In genomic region chr14:75176425-75177045, GRCm38 (mm10) we compare ENCODE assay signal across 10 mouse cellular contexts. TPM values are rescaled to one million over a fixed set of nuclear protein-coding genes. Genes with fewer than 3 reads are reported as not detected.
DNase-seq lines count a peak whose midpoint lies in the region; ATAC-seq and TF ChIP-seq lines count a peak whose summit lies in the region.
"Had no signal": no experiment of that assay in that cellular context is flagged by ENCODE, and none has a peak within 500 bp of the region (broad histone marks: within the 10 kb centered on the region; RNA-seq: fewer than 3 reads in every experiment).

No protein-coding gene starts in this region.

- no peak for TF ChIP-seq CTCF in MEL (IDR thresholded peaks at IDR 0.05 in 2 of 3, conservative IDR thresholded peaks at IDR 0.05 in 1 of 3; ENCODE audit: control insufficient read depth in 1 of 3, insufficient read depth in 1 of 3, low read depth in 2 of 3, low read length in 3 of 3, poor library complexity in 1 of 3, severe bottlenecking in 1 of 3)
- TF ChIP-seq CTCF in small intestine, adult 2 months (IDR thresholded peaks at IDR 0.05; ENCODE audit: extremely low read depth, insufficient read length, insufficient replicate concordance, low read depth, low read length), result no peak

- no peak for TF ChIP-seq EP300 in MEL (IDR thresholded peaks at IDR 0.05; ENCODE audit: low read depth in 1 of 2, low read length in 2 of 2)

- DNase-seq in B cell, adult 2 months, result peak; percentile 72 to 74
- DNase-seq in MEL (ENCODE audit: low read depth, low spot score), result peak; percentile 65
- DNase-seq in cerebellum, adult 8-10 months, result no peak
- no peak for DNase-seq in layer of hippocampus, adult 9-11 months
- DNase-seq in cerebellum, postnatal 14 days, result no peak
- DNase-seq: adrenal gland, postnatal 14 days; forebrain, postnatal 0 days had no signal

- TF ChIP-seq RAD21 in MEL (IDR thresholded peaks at IDR 0.05; ENCODE audit: low read depth, low read length), result no peak

- ATAC-seq in liver, embryonic 12.5 days, result no peak
- no peak for ATAC-seq in neural tube, embryonic 15.5 days (ENCODE audit: low FRiP score)
- ATAC-seq: forebrain, postnatal 0 days had no signal

- H3K4me1 ChIP-seq in MEL (ENCODE audit: control insufficient read depth in 1 of 2, insufficient read depth in 2 of 2, low read length in 2 of 2), result peaks cover 17 to 25% of the 10 kb centered on the region in 2 experiments
- peaks cover 57% of the 10 kb centered on the region for H3K4me1 ChIP-seq in liver, embryonic 12.5 days
- H3K4me1 ChIP-seq in small intestine, adult 2 months (ENCODE audit: control insufficient read depth, insufficient read depth, insufficient read length, low read length), result peaks cover 14% of the 10 kb centered on the region; the same call in 1 of the 2 replicates
- H3K4me1 ChIP-seq in neural tube, embryonic 15.5 days, result no peaks in the 10 kb centered on the region

- peak overlapping the region; percentile 55 for H3K27ac ChIP-seq in MEL (ENCODE audit: control insufficient read depth, low read depth, low read length)
- H3K27ac ChIP-seq in liver, embryonic 12.5 days, result peak overlapping the region; percentile 62
- H3K27ac ChIP-seq in small intestine, adult 2 months (ENCODE audit: insufficient read depth, low read depth, low read length), result peak overlapping the region; percentile 59
- H3K27ac ChIP-seq in neural tube, embryonic 15.5 days (replicated peaks), result no peak overlapping the region

- H3K36me3 ChIP-seq in MEL (ENCODE audit: control insufficient read depth in 1 of 2, insufficient read depth in 2 of 2, low read length in 2 of 2), result peaks cover 0 to 33% of the 10 kb centered on the region in 2 experiments; a peak in 2 of 4 replicates
- H3K36me3 ChIP-seq in liver, embryonic 12.5 days, result no peaks in the 10 kb centered on the region
- no peaks in the 10 kb centered on the region for H3K36me3 ChIP-seq in small intestine, adult 2 months (ENCODE audit: control insufficient read depth, insufficient read depth, low read length)
- H3K36me3 ChIP-seq in neural tube, embryonic 15.5 days, result no peaks in the 10 kb centered on the region

- H3K27me3 ChIP-seq in MEL (ENCODE audit: control insufficient read depth in 1 of 2, insufficient read depth in 2 of 2, low read length in 2 of 2), result no peaks in the 10 kb centered on the region
- peaks cover 6% of the 10 kb centered on the region; the same call in 1 of the 2 replicates for H3K27me3 ChIP-seq in liver, embryonic 12.5 days (replicated peaks)
- no peaks in the 10 kb centered on the region for H3K27me3 ChIP-seq in small intestine, adult 2 months (ENCODE audit: control insufficient read depth, insufficient read depth, low read length)
- H3K27me3 ChIP-seq in neural tube, embryonic 15.5 days (replicated peaks), result no peaks in the 10 kb centered on the region

- H3K4me2 ChIP-seq in liver, embryonic 12.5 days, result peak overlapping the region; percentile 22
- no peak overlapping the region for H3K4me2 ChIP-seq in neural tube, embryonic 15.5 days

- H3K9ac ChIP-seq in MEL (ENCODE audit: control insufficient read depth, low read depth, low read length, poor library complexity, severe bottlenecking), result peak overlapping the region; percentile 49
- peak overlapping the region; percentile 35 for H3K9ac ChIP-seq in liver, embryonic 12.5 days
- H3K9ac ChIP-seq in neural tube, embryonic 15.5 days (replicated peaks), result no peak overlapping the region
- H3K9ac ChIP-seq: forebrain, postnatal 0 days had no signal

- WGBS in liver, embryonic 12.5 days (ENCODE audit: insufficient replicate concordance), result 33% methylated on average over 4 of the region's 4 CpGs
- WGBS in small intestine, adult 2 months, result 42% methylated on average over 4 of the region's 4 CpGs
- 87% methylated on average over 4 of the region's 4 CpGs for WGBS in neural tube, embryonic 15.5 days

- H3K9me3 ChIP-seq in MEL (replicated peaks; ENCODE audit: insufficient read depth, low read length), result no peaks in the 10 kb centered on the region
- H3K9me3 ChIP-seq in liver, embryonic 12.5 days (replicated peaks), result no peaks in the 10 kb centered on the region
- H3K9me3 ChIP-seq in neural tube, embryonic 15.5 days (replicated peaks), result no peaks in the 10 kb centered on the region

- H3K4me3 ChIP-seq in MEL (ENCODE audit: control insufficient read depth in 1 of 2, insufficient read depth in 1 of 2, low read depth in 2 of 2, low read length in 2 of 2), result peak overlapping the region; percentile 21 to 36; a peak in 2 of 4 replicates
- peak overlapping the region; percentile 26 for H3K4me3 ChIP-seq in liver, embryonic 12.5 days
- peak overlapping the region; percentile 58 for H3K4me3 ChIP-seq in small intestine, adult 2 months (ENCODE audit: low read depth, low read length)
- no peak overlapping the region for H3K4me3 ChIP-seq in neural tube, embryonic 15.5 days (replicated peaks)

- peaks cover 11% of the 10 kb centered on the region; the same call in 1 of the 2 replicates for H3K79me2 ChIP-seq in MEL (ENCODE audit: control insufficient read depth, insufficient read depth, low read length, poor library complexity)

- TF ChIP-seq POLR2A in MEL (IDR thresholded peaks at IDR 0.05; ENCODE audit: control insufficient read depth in 1 of 2, insufficient read depth in 1 of 2, low read depth in 1 of 2, low read length in 2 of 2, poor library complexity in 1 of 2), result no peak; a peak in 1 of 4 replicates
- TF ChIP-seq POLR2A in small intestine, adult 2 months (IDR thresholded peaks at IDR 0.05; ENCODE audit: low read depth, low read length), result 0 out of 2 replicates have a peak, but pooled peaks have one; percentile 31

TF ChIP-seq in MEL, 35 proteins besides CTCF, POLR2A, EP300 and RAD21 (continues in another document):
- no peak for TF ChIP-seq USF2 (IDR thresholded peaks at IDR 0.05; ENCODE audit: borderline replicate concordance in 1 of 2, insufficient read depth in 1 of 2, low read depth in 1 of 2, low read length in 2 of 2)
- no peak for TF ChIP-seq MYB (IDR thresholded peaks at IDR 0.05; ENCODE audit: low read depth, low read length)
- TF ChIP-seq ETS1 (IDR thresholded peaks at IDR 0.05; ENCODE audit: low read depth, low read length), result no peak
- no peak for TF ChIP-seq MAFK (IDR thresholded peaks at IDR 0.05; ENCODE audit: borderline replicate concordance, low read depth, low read length)
- no peak for TF ChIP-seq POLR2AphosphoS5 (IDR thresholded peaks at IDR 0.05; ENCODE audit: borderline replicate concordance, low read depth, low read length)
- peak; percentile 67 for TF ChIP-seq ELF1 (IDR thresholded peaks at IDR 0.05; ENCODE audit: low read depth, low read length)
- TF ChIP-seq SMC3 (IDR thresholded peaks at IDR 0.05; ENCODE audit: low read depth, low read length), result no peak
- TF ChIP-seq CHD2 (IDR thresholded peaks at IDR 0.05; ENCODE audit: low read length), result no peak
- TF ChIP-seq TAL1 (IDR thresholded peaks at IDR 0.05; ENCODE audit: low read length), result no peak
- no peak for TF ChIP-seq UBTF (IDR thresholded peaks at IDR 0.05; ENCODE audit: borderline replicate concordance, insufficient read depth, low read depth, low read length)
- TF ChIP-seq MXI1 (IDR thresholded peaks at IDR 0.05; ENCODE audit: low read depth, low read length), result no peak
- no peak for TF ChIP-seq MAX (IDR thresholded peaks at IDR 0.05; ENCODE audit: low read length)
- no peak for TF ChIP-seq ZC3H11A (IDR thresholded peaks at IDR 0.05; ENCODE audit: low read depth, low read length)
- TF ChIP-seq GATA1 (IDR thresholded peaks at IDR 0.05; ENCODE audit: low read depth, low read length), result no peak
- TF ChIP-seq HCFC1 (IDR thresholded peaks at IDR 0.05; ENCODE audit: low read depth, low read length), result no peak
- TF ChIP-seq BHLHE40 (IDR thresholded peaks at IDR 0.05; ENCODE audit: borderline replicate concordance, low read depth, low read length), result no peak
- peak; percentile 74 for TF ChIP-seq USF1 (IDR thresholded peaks at IDR 0.05; ENCODE audit: low read depth, low read length)
- peak; percentile 43 for TF ChIP-seq NELFE (IDR thresholded peaks at IDR 0.05; ENCODE audit: low read depth, low read length)
- no peak for TF ChIP-seq ZKSCAN1 (IDR thresholded peaks at IDR 0.05; ENCODE audit: low read depth, low read length)
- TF ChIP-seq MAZ (IDR thresholded peaks at IDR 0.05; ENCODE audit: low read depth, low read length), result no peak
- no peak for TF ChIP-seq CHD1 (IDR thresholded peaks at IDR 0.05; ENCODE audit: low read depth, low read length)
- TF ChIP-seq KAT2A (conservative IDR thresholded peaks at IDR 0.05; ENCODE audit: low read depth, low read length), result no peak
- no peak for TF ChIP-seq MEF2A (IDR thresholded peaks at IDR 0.05; ENCODE audit: extremely low read depth, insufficient replicate concordance, low read depth, low read length, poor library complexity, severe bottlenecking)
- peak; percentile 62; the same call in 1 of the 2 replicates for TF ChIP-seq ZNF384 (IDR thresholded peaks at IDR 0.05; ENCODE audit: low read depth, low read length)
- no peak for TF ChIP-seq GABPA (IDR thresholded peaks at IDR 0.05; ENCODE audit: low read depth, low read length)
- TF ChIP-seq MYC (IDR thresholded peaks at IDR 0.05; ENCODE audit: low read depth, low read length), result no peak
- peak; percentile 45; the same call in 1 of the 2 replicates for TF ChIP-seq SIN3A (IDR thresholded peaks at IDR 0.05; ENCODE audit: low read length)
- TF ChIP-seq RCOR1 (IDR thresholded peaks at IDR 0.05; ENCODE audit: low read depth, low read length), result 0 out of 2 replicates have a peak, but pooled peaks have one; percentile 6
- TF ChIP-seq POLR2AphosphoS2 (IDR thresholded peaks at IDR 0.05; ENCODE audit: low read length), result no peak
- no peak for TF ChIP-seq JUND (IDR thresholded peaks at IDR 0.05; ENCODE audit: low read depth, low read length)

RNA-seq across cellular contexts. Expression of gene Lcp1, which starts 45.6 kb away (rescaled TPM):
- total RNA-seq in MEL (2012; rRNA removed), result 11.0 and 23.7 TPM in 2 replicates
- polyA plus RNA-seq in MEL (2012; ENCODE audit: insufficient read depth in 1 of 2, insufficient read length in 2 of 2, low read depth in 1 of 2, low replicate concordance in 2 of 2, missing spikeins in 1 of 2), result 10 to 100 TPM in 1 of 2 experiments, not detected in 1; 20.3 TPM
- polyA plus RNA-seq in liver, embryonic 12.5 days (2016; fragmentation: Nextera tagmentation; extraction: Ambion mirVana), result 36.2 and 39.8 TPM in 2 replicates
- polyA plus RNA-seq in small intestine, adult 2 months (2012; rRNA removed), result 3.9 and 5.6 TPM in 2 replicates
- 12.4 and 38.7 TPM in 2 replicates for polyA plus RNA-seq in neural tube, embryonic 15.5 days (2015; fragmentation: Nextera tagmentation; extraction: Ambion mirVana)

RNA-seq across cellular contexts. Expression of gene Lrrc63, which starts 45.9 kb away (rescaled TPM):
- total RNA-seq in MEL (2012; rRNA removed), result not detected in 2 replicates
- polyA plus RNA-seq in MEL (2012; ENCODE audit: insufficient read depth in 1 of 2, insufficient read length in 2 of 2, low read depth in 1 of 2, low replicate concordance in 2 of 2, missing spikeins in 1 of 2), result not detected
- polyA plus RNA-seq in liver, embryonic 12.5 days (2016; fragmentation: Nextera tagmentation; extraction: Ambion mirVana), result not detected in 2 replicates
- not detected in 2 replicates for polyA plus RNA-seq in small intestine, adult 2 months (2012; rRNA removed)
- polyA plus RNA-seq in neural tube, embryonic 15.5 days (2015; fragmentation: Nextera tagmentation; extraction: Ambion mirVana), result not detected in 2 replicates
- total RNA-seq: adrenal gland, postnatal 14 days; forebrain, postnatal 0 days had no signal
- polyA plus RNA-seq: forebrain, postnatal 0 days had no signal

Comparison
In these comparisons a context has a peak if more than half of its experiments do, and no peak if none do; other contexts are left out.
1. DNase-seq: peak in B cell, adult 2 months (2 of 2) and MEL (single experiment); none in cerebellum, adult 8-10 months (single experiment), layer of hippocampus, adult 9-11 months (single experiment) and cerebellum, postnatal 14 days (0 of 2).